Mouse (Mus musculus) liver, adult (tissue): ENCODE data around the gene Btbd8.

Source experiments
- GATA4 ChIP-seq: IDR thresholded peaks from 2 replicates; pipeline ENCODE4 v1.6.1; 2014; ENCODE audit warnings: mild to moderate bottlenecking, low read length; ENCODE audit not compliant: insufficient replicate concordance

Btbd8 gene

GRCm38 (mm10) chr5:107534581-107534980 lies 96.8 kb downstream of the Btbd8 start, which contains the start of gene 1700028K03Rik:
Gene 1700028K03Rik (plus strand): TSS chr5:107534709.
- TF ChIP-seq GATA4, result no peak

- no peak for TF ChIP-seq GATA4
These were observed 103.9 kb downstream of the Btbd8 start for GRCm38 (mm10) chr5:107541696-107542095.

- no peak for TF ChIP-seq GATA4
These were observed 108.1 kb downstream of the Btbd8 start for GRCm38 (mm10) chr5:107545927-107546326.

GRCm38 (mm10) chr5:107547955-107548354 lies 110.2 kb downstream of the Btbd8 start:
- no peak for TF ChIP-seq GATA4

- no peak for TF ChIP-seq GATA4
These were observed 110.6 kb downstream of the Btbd8 start for GRCm38 (mm10) chr5:107548444-107548843.

- no peak for TF ChIP-seq GATA4
These were observed 116.5 kb downstream of the Btbd8 start for GRCm38 (mm10) chr5:107554336-107554735.

- no peak for TF ChIP-seq GATA4
These were observed 119.2 kb downstream of the Btbd8 start for GRCm38 (mm10) chr5:107556969-107557368.
